8 mouse cellular contexts compared by ENCODE assay signal in genomic region chr13:60738429-60738828, GRCm38 (mm10). TPM values are rescaled to one million over a fixed set of nuclear protein-coding genes. Genes with fewer than 3 reads are reported as not detected.
DNase-seq lines count a peak whose midpoint lies in the region; ATAC-seq and TF ChIP-seq lines count a peak whose summit lies in the region.

No protein-coding gene starts in this region.

- peak overlapping the region; percentile 2; the same call in 1 of the 2 replicates for H3K9ac ChIP-seq in limb, embryonic 14.5 days (ENCODE audit: low read depth, low read length, severe bottlenecking)
- H3K9ac ChIP-seq in midbrain, embryonic 15.5 days, result no peak overlapping the region

- intact Hi-C loops in gastrocnemius, postnatal 14 days (cut with DNase I; ENCODE audit: low total_unique reads), result loop anchor here (5.0 kb wide), 1 partner anchor 136 kb away; the partner anchor contains the start of gene Dapk1

- H3K4me3 ChIP-seq in limb, embryonic 14.5 days (replicated peaks; ENCODE audit: low read length), result 0 out of 2 replicates have a peak overlapping the region, but pooled peaks have one; percentile 15
- H3K4me3 ChIP-seq in midbrain, embryonic 15.5 days, result no peak overlapping the region

- peak; percentile 42 to 46 for DNase-seq in urinary bladder, adult 18-20 months (ENCODE audit: low spot score in 2 of 2)
- DNase-seq in urinary bladder, postnatal 10 days (ENCODE audit: low spot score), result no peak
- DNase-seq in embryo, embryonic 10 days (ENCODE audit: low spot score), result peak; percentile 90
- DNase-seq in gastrocnemius, postnatal 14 days, result peak; percentile 72
- peak; percentile 92 for DNase-seq in induced T-regulatory cell, adult 2 months (ENCODE audit: low read depth)
- DNase-seq in limb, embryonic 14.5 days (ENCODE audit: low spot score), result peak; percentile 94
- peak; percentile 45 to 73 for DNase-seq in spleen, postnatal 10 days (ENCODE audit: low spot score in 2 of 2)

- peak overlapping the region; percentile 44; the same call in 1 of the 2 replicates for H3K27ac ChIP-seq in limb, embryonic 14.5 days (replicated peaks; ENCODE audit: low read depth, low read length)
- H3K27ac ChIP-seq in midbrain, embryonic 15.5 days, result no peak overlapping the region

- peaks cover 3% of the 10 kb centered on the region; the same call in 1 of the 2 replicates for H3K4me1 ChIP-seq in limb, embryonic 14.5 days (ENCODE audit: control insufficient read depth, insufficient read depth, low read length)
- peaks cover 8% of the 10 kb centered on the region; the same call in 1 of the 2 replicates for H3K4me1 ChIP-seq in midbrain, embryonic 15.5 days

- peak; percentile 83 for ATAC-seq in limb, embryonic 14.5 days (ENCODE audit: low FRiP score, low read depth)
- peak; percentile 73 for ATAC-seq in midbrain, embryonic 15.5 days (replicated peaks)

- peak overlapping the region; percentile 49 for H3K4me2 ChIP-seq in limb, embryonic 14.5 days (replicated peaks; ENCODE audit: low read depth, low read length, severe bottlenecking)
- 0 out of 2 replicates have a peak overlapping the region, but pooled peaks have one; percentile 9 for H3K4me2 ChIP-seq in midbrain, embryonic 15.5 days

- H3K36me3 ChIP-seq in limb, embryonic 14.5 days (ENCODE audit: control insufficient read depth, insufficient read depth, low read length), result peaks cover 16% of the 10 kb centered on the region
- H3K36me3 ChIP-seq in midbrain, embryonic 15.5 days (replicated peaks), result peaks cover 41% of the 10 kb centered on the region

- H3K9me3 ChIP-seq in limb, embryonic 14.5 days (ENCODE audit: control insufficient read depth, low read length), result no peaks in the 10 kb centered on the region
- H3K9me3 ChIP-seq in midbrain, embryonic 15.5 days, result no peaks in the 10 kb centered on the region

- 6% methylated on average over 9 of the region's 9 CpGs for WGBS in limb, embryonic 14.5 days
- 11% methylated on average over 9 of the region's 9 CpGs for WGBS in midbrain, embryonic 15.5 days

- H3K27me3 ChIP-seq in limb, embryonic 14.5 days (ENCODE audit: control insufficient read depth, insufficient read depth, low read length), result no peaks in the 10 kb centered on the region
- H3K27me3 ChIP-seq in midbrain, embryonic 15.5 days (replicated peaks), result no peaks in the 10 kb centered on the region

- no peak for TF ChIP-seq POLR2A in limb, embryonic 14.5 days (IDR thresholded peaks at IDR 0.05; ENCODE audit: borderline replicate concordance, extremely low read depth, insufficient read depth, insufficient read length)

RNA-seq across cellular contexts. Expression of gene BC051665, which starts 47.7 kb away (rescaled TPM):
- total RNA-seq in gastrocnemius, postnatal 14 days (2021), result not detected
- not detected in 2 replicates for polyA plus RNA-seq in limb, embryonic 14.5 days (2012; rRNA removed)
- not detected in 2 replicates for polyA plus RNA-seq in limb, embryonic 14.5 days (2014; fragmentation: Nextera tagmentation; extraction: Ambion mirVana)
- polyA plus RNA-seq in midbrain, embryonic 15.5 days (2015; fragmentation: Nextera tagmentation; extraction: Ambion mirVana), result not detected in 2 replicates
